Mouse (Mus musculus): Measurements from ENCODE around the gene Mrpl58.

Gene Mrpl58

DNA sequence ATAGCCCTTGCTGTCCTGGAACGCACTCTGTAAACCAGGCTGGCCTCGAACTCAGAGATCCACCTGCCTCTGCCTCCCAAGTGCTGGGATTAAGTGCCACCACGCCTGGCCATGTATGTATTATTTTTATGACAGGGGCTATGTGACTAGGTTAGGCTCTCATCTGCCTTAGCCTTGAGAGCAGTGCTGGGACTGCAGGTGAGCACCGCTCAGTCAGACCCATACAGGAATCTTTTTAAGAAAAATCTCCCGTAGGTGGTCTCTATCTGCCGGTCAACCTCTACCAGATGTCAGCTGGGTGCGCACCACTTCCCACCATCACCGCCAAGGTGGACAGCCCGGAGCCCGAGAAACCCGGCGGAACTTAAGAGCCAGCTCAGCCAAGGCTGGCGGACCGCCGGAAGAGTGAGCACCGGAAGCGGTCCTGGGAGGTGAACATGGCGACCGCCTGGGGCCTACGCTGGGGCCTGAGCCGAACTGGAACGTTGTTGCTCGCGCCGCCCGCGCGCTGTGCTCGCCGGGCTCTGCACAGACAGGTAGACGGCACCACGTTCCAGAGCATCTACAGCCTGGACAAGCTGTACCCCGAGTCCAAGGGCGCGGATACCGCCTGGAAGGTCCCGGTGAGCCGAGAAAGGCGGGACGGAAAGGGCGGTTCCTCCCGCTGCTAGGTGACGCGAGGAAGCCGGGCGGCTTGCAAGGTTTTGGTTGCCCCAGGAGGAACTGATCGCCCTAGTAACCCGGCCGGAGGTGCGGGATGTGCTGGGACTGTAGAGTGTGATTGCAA lies at the start of gene Mrpl58:
TSS of gene Mrpl58 (plus strand) at position 415 of the 787 bp plus-strand sequence.
- peak; percentile 91 for DNase-seq (ENCODE audit: low read depth, low spot score)

- peak; percentile 84 for DNase-seq (ENCODE audit: low read depth, low spot score)
Observed at GRCm38 (mm10) chr11:115354183-115354582, 49.4 kb upstream of the Mrpl58 start.

DNA sequence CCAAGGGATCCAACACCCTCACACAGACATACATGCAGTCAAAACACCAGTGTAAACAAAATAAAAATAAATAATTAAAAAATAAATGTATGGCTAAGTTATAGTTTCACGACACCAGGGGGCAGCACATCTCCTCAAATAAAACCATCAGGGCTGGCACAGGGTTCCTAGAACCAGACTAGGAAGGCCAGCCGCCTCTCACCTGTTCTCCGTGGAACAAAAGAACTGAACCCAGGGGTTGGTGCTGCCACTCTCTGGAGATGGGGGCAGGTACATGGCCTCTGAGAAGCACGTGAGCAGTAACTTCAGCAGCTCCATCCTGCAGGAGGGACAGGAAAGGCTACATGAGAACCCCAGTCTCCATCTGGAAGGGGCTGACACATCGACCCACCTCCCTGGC lies 45.1 kb upstream of the Mrpl58 start:
- DNase-seq (ENCODE audit: low read depth, low spot score), result peak; percentile 73

GRCm38 (mm10) chr11:115359293-115359692 lies 44.3 kb upstream of the Mrpl58 start:
- DNase-seq (ENCODE audit: low read depth, low spot score), result peak; percentile 80

GRCm38 (mm10) chr11:115359726-115360125 lies 43.8 kb upstream of the Mrpl58 start:
- no peak for DNase-seq (ENCODE audit: low read depth, low spot score)

GRCm38 (mm10) chr11:115364136-115364535 lies 39.4 kb upstream of the Mrpl58 start:
- DNase-seq (ENCODE audit: low read depth, low spot score), result no peak

- no peak for DNase-seq (ENCODE audit: low read depth, low spot score)
Observed at GRCm38 (mm10) chr11:115366039-115366705, 37.4 kb upstream of the Mrpl58 start.

- DNase-seq (ENCODE audit: low read depth, low spot score), result no peak
Observed at GRCm38 (mm10) chr11:115366706-115367394, 36.7 kb upstream of the Mrpl58 start.

DNA sequence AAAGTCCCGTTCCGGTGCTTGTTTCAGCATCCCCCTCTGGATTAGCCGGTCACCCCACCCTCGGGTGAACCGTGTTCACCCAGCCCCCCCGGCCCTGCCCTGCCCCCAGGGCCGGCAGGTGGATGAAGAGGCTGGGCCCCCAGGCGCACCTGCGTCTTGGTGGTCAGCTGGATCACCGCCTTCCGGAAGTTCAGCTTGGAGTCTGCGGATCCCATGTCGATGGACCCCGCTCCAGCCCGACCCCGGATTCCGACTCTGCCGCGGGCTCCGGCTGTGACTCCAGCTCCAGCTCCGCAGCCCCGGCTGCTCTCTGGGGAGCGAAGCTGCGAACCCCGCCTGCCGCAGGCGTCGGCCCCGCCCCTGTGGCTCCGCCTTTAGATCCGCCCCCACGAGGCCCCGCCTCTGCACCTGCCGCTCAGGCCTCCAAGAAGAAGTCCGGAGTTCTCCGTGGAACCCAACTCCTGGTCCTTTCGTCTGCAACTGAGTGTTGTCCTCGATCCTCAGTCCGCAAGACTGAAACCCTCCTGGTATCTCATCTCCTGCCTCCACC lies 36.1 kb upstream of the Mrpl58 start, which contains the start of gene Hid1:
TSS of gene Hid1 (minus strand) at position 362 of the 550 bp plus-strand sequence.
- peak; percentile 87 for DNase-seq (ENCODE audit: low read depth, low spot score)

GRCm38 (mm10) chr11:115370368-115370767 lies 33.2 kb upstream of the Mrpl58 start:
- no peak for DNase-seq (ENCODE audit: low read depth, low spot score)

DNA sequence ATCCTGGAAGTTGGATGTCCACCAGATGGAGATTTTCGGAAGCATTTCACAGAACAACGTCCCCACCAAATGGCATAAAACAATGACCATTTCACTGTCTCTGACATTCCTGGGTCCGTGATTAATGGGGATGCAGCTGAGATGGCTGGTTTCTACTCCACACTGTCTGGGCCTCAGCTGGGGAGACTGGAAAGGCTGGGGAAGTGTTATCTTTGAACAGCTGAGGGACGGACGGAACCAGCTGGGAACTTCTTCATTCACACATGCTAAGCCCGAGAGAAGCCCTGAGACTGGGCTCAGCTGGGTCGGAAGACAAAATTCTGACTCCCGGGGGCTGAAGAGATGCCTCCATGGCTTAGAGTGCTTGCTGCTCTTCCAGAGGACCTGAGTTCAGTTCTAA lies 32.2 kb upstream of the Mrpl58 start:
- DNase-seq (ENCODE audit: low read depth, low spot score), result no peak

- no peak for DNase-seq (ENCODE audit: low read depth, low spot score)
Observed at GRCm38 (mm10) chr11:115372015-115372414, 31.5 kb upstream of the Mrpl58 start.

DNA sequence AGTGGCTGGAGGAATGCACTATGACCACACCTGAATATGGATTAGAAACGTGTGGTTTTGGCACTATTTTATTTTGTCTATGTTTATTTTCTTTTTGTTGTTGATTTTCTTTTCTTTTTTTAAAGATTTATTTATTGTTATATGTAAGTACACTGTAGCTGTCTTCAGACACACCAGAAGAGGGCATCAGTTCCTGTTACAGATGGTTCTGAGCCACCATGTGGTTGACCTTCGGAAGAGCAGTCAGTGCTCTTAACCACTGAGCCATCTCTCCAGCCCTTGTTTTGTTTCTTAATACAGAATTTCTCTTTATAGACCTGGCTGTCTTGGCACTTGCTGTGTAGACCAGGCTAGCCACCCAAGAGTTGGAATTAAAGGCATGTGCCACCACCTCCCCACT lies 30.8 kb upstream of the Mrpl58 start:
- no peak for DNase-seq (ENCODE audit: low read depth, low spot score)

DNA sequence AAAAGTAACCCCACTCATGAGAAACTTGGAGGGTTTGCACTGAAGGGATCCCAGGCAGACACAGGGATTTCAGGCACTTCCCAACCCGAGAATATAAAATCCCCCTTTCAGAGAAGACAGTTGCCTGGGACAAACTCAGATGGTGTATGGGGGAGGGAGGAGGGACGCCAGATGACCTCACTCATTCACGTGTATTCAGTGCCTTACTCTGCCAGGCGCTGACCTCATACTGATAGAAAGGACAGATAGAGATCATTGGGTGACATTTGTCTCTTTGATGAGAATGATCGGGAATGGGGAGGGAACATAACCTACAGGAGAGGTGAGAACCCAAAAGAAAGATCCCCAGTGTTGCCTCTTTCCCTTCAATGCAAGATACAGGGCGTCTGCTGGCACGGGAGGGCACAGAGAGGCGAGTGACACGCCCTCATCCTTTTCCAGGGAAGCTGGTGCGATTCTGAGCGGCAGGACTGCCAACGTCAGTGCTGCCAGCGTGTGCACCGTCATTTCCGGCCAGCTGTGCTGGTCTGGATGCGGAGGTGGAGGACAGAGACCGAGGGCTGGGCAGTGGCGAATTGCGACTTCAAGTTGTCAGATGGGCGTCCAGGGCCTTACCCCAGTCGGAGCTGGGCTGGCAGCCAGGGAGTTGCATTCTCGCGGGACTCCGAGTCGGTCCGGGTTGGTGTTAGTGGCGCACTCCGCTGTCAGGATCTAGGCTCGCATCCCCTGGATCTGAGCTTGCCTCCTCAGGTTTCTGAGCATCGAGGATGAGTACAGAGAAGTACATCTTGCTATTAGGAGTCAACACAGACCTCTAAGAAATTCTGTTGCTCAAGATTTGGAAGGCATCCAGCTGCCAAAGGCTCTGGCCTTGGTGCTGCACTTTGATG lies 29.5 kb upstream of the Mrpl58 start:
- DNase-seq (ENCODE audit: low read depth, low spot score), result no peak

DNA sequence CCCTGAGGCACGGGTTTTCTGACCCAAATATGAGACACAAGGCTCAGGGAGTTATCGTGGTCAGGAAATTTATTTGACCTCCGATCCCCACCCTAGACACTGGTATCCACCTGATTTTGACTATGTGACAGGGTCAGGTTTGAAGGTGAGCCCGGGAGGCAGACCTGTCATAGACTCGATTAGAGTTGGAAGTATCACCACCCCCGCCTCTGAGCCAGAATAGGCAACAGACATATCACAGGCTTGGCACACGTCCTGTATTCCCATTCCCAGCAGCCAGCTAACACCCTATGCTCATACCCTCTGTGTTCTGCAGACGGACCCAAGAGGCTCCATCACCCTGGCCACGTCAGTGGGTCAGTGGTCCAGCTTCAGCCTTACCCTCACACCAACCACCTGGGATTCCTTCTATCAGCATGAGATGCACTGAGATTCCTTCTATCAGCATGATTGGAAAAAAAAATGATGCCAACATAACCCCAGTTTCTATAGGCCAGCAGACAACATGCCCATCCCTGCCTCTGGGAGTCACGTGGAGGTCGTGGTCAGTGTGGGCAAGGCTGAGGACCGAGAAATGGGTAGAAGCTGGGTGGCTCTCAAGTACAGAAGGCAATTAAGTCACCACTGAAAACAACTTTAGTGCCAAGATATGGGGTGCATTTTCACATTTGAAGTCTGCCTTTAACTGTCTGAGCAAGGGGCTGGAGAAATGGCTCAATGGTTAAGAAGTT lies 28.7 kb upstream of the Mrpl58 start:
- no peak for DNase-seq (ENCODE audit: low read depth, low spot score)

GRCm38 (mm10) chr11:115376722-115377121 lies 26.8 kb upstream of the Mrpl58 start:
- no peak for DNase-seq (ENCODE audit: low read depth, low spot score)

- no peak for DNase-seq (ENCODE audit: low read depth, low spot score)
Observed at GRCm38 (mm10) chr11:115377254-115377653, 26.3 kb upstream of the Mrpl58 start.

DNA sequence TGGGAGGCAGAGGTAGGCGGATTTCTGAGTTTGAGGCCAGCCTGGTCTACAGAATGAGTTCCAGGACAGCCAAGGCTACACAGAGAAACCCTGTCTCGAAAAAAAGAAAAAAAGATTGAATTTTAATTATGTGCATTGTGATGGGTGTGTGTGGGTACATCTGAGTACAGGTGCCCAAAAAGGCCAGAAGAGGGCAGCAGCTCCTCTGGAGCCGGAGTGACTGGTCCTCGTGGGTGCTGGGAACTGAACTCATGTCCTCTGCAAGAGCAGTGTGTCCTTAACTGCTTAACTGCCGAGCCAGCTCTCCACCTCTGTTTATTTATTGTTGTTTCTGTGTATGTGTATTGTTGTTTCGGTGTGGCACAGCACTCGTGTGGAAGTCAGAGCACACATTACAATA lies 25.7 kb upstream of the Mrpl58 start:
- DNase-seq (ENCODE audit: low read depth, low spot score), result no peak

- DNase-seq (ENCODE audit: low read depth, low spot score), result no peak
Observed at GRCm38 (mm10) chr11:115381276-115381675, 22.3 kb upstream of the Mrpl58 start.

Measured in ZHBTc4 (cell line).